Mouse (Mus musculus): Measurements from ENCODE around the gene Actl11. TPM values are rescaled to one million over a fixed set of nuclear protein-coding genes. Genes with fewer than 3 reads are reported as not detected.

The Actl11 gene
- polyA plus RNA-seq, 1 experiment: not detected

GRCm38 (mm10) chr9:107957141-107957540, 28.9 kb downstream of the Actl11 start:
- no peak overlapping the region for H3K4me3 ChIP-seq (replicated peaks; ENCODE audit: insufficient read depth, low read depth, low read length)
- 30% methylated on average over 6 of the region's 6 CpGs for WGBS
- no peaks in the 10 kb centered on the region for H3K27me3 ChIP-seq (ENCODE audit: control insufficient read depth, insufficient read depth, low read length)
- H3K4me1 ChIP-seq (ENCODE audit: control insufficient read depth, insufficient read depth, low read length): no peaks in the 10 kb centered on the region
- TF ChIP-seq POLR2A (IDR thresholded peaks at IDR 0.05; ENCODE audit: borderline replicate concordance, insufficient read depth, low read length): no peak
- H3K27ac ChIP-seq (ENCODE audit: insufficient read depth, low read length): no peak overlapping the region
- DNase-seq: no peak

DNA sequence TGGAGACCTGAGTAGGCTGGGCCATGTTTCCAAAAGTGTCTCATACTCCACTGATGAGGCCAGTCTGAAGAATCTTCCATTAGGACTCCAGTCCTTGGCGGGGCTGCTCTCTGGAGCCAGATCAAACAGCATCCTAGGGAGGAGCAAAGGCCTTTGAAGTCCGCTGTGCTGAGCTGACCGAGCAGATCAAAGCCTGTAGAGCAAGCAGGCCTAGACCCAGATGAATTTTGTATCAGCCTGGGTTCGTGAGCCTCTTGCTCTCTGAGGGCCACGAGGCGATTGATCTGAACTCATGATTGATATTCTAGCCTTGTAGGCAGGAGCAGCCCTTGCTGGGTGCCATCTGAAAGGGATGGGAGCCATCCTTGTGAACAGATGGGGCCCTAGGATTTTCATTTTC, 31.6 kb downstream of the Actl11 start:
- 73% methylated on average over 6 of the region's 6 CpGs for WGBS
- no peak for TF ChIP-seq POLR2A (IDR thresholded peaks at IDR 0.05; ENCODE audit: borderline replicate concordance, insufficient read depth, low read length)
- no peak overlapping the region for H3K27ac ChIP-seq (ENCODE audit: insufficient read depth, low read length)
- no peaks in the 10 kb centered on the region for H3K4me1 ChIP-seq (ENCODE audit: control insufficient read depth, insufficient read depth, low read length)
- no peak for DNase-seq
- no peak overlapping the region for H3K4me3 ChIP-seq (replicated peaks; ENCODE audit: insufficient read depth, low read depth, low read length)
- no peaks in the 10 kb centered on the region for H3K27me3 ChIP-seq (ENCODE audit: control insufficient read depth, insufficient read depth, low read length)

- no peaks in the 10 kb centered on the region for H3K27me3 ChIP-seq (ENCODE audit: control insufficient read depth, insufficient read depth, low read length)
- no peak overlapping the region for H3K27ac ChIP-seq (ENCODE audit: insufficient read depth, low read length)
- H3K4me3 ChIP-seq (replicated peaks; ENCODE audit: insufficient read depth, low read depth, low read length): no peak overlapping the region
- no peaks in the 10 kb centered on the region for H3K4me1 ChIP-seq (ENCODE audit: control insufficient read depth, insufficient read depth, low read length)
- 81% methylated on average over 4 of the region's 4 CpGs for WGBS
- no peak for TF ChIP-seq CTCF (IDR thresholded peaks at IDR 0.05; ENCODE audit: borderline replicate concordance, insufficient read depth, low read depth, low read length)
- no peak for TF ChIP-seq POLR2A (IDR thresholded peaks at IDR 0.05; ENCODE audit: borderline replicate concordance, insufficient read depth, low read length)
- DNase-seq: no peak
Observed at GRCm38 (mm10) chr9:107960928-107961327, 32.7 kb downstream of the Actl11 start.

DNA sequence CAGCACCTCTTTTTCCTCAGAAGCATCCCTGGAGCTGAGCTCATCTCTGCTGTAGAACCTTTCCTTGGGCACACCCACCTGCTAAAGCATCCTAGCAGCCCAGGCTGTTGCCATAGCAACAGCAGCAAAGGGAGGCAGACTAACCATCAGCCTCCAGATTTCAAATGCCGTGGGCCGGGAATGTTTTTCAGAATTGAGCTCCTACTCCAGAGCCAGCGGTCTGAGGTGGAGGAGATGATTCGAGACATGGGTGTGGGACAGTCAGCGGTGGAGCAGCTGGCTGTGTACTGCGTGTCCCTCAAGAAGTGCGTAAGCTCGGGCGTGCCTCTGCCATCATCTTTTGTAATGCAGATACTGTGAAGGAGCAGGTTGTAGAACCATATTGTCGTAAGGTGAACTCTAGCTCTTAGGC, 33.1 kb downstream of the Actl11 start:
- 76% methylated on average over 10 of the region's 10 CpGs for WGBS
- TF ChIP-seq POLR2A (IDR thresholded peaks at IDR 0.05; ENCODE audit: borderline replicate concordance, insufficient read depth, low read length) (no peak), CTCF (IDR thresholded peaks at IDR 0.05; ENCODE audit: borderline replicate concordance, insufficient read depth, low read depth, low read length) (no peak)
- DNase-seq: no peak
- Histone ChIP-seq H3K4me3 (replicated peaks; ENCODE audit: insufficient read depth, low read depth, low read length) (no peak overlapping the region), H3K27ac (ENCODE audit: insufficient read depth, low read length) (no peak overlapping the region), H3K27me3 (ENCODE audit: control insufficient read depth, insufficient read depth, low read length) (no peaks in the 10 kb centered on the region), H3K4me1 (ENCODE audit: control insufficient read depth, insufficient read depth, low read length) (no peaks in the 10 kb centered on the region)

DNA sequence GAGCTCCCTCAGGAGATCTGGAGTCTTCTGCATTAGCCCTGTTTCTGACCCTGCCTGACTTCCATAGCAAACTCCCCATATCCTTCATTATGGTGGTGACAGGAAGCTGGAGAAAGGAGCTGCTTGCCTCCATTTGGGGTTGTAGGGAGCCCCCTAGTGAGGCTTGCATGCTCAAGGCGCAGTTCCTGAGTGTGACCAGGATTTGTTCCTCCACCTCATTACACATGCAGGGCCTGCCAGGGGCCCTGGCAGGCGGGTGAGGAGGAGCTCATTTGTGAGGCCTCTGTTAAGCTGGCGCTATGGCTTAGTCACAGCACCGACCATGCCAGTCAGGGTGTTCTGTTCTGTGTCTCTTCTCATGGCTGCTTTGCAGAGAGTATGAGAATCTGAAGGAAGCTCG, 33.6 kb downstream of the Actl11 start:
- H3K27me3 ChIP-seq (ENCODE audit: control insufficient read depth, insufficient read depth, low read length): no peaks in the 10 kb centered on the region
- WGBS: 40% methylated on average over 5 of the region's 5 CpGs
- DNase-seq: no peak
- no peaks in the 10 kb centered on the region for H3K4me1 ChIP-seq (ENCODE audit: control insufficient read depth, insufficient read depth, low read length)
- TF ChIP-seq POLR2A (IDR thresholded peaks at IDR 0.05; ENCODE audit: borderline replicate concordance, insufficient read depth, low read length) (no peak), CTCF (IDR thresholded peaks at IDR 0.05; ENCODE audit: borderline replicate concordance, insufficient read depth, low read depth, low read length) (no peak)
- no peak overlapping the region for H3K4me3 ChIP-seq (replicated peaks; ENCODE audit: insufficient read depth, low read depth, low read length)
- H3K27ac ChIP-seq (ENCODE audit: insufficient read depth, low read length): no peak overlapping the region

DNA sequence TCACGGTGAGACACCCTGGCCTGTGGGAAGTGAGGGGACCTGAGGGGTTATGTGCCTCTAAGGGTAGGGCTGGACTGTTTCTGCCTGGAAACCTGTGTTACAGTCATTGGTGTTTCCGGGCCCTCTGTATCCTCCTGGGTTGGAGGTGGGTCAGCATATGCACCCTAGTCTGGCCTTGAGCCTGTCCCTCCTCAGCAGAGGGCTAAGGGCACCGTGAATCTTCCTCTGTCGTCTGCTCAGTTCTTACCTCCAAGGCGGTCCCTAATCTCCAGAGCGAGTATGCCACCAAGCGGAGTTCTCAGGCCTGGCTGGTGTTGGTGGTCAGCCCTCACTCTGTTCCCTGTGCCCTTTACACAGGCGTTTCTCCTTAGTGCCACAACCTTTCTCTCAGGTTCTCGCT, 34.6 kb downstream of the Actl11 start:
- H3K27ac ChIP-seq (ENCODE audit: insufficient read depth, low read length): no peak overlapping the region
- no peaks in the 10 kb centered on the region for H3K4me1 ChIP-seq (ENCODE audit: control insufficient read depth, insufficient read depth, low read length)
- no peak for DNase-seq
- no peaks in the 10 kb centered on the region for H3K27me3 ChIP-seq (ENCODE audit: control insufficient read depth, insufficient read depth, low read length)
- 93% methylated on average over 9 of the region's 9 CpGs for WGBS
- no peak overlapping the region for H3K4me3 ChIP-seq (replicated peaks; ENCODE audit: insufficient read depth, low read depth, low read length)
- TF ChIP-seq CTCF (IDR thresholded peaks at IDR 0.05; ENCODE audit: borderline replicate concordance, insufficient read depth, low read depth, low read length): no peak
- TF ChIP-seq POLR2A (IDR thresholded peaks at IDR 0.05; ENCODE audit: borderline replicate concordance, insufficient read depth, low read length): no peak

DNA sequence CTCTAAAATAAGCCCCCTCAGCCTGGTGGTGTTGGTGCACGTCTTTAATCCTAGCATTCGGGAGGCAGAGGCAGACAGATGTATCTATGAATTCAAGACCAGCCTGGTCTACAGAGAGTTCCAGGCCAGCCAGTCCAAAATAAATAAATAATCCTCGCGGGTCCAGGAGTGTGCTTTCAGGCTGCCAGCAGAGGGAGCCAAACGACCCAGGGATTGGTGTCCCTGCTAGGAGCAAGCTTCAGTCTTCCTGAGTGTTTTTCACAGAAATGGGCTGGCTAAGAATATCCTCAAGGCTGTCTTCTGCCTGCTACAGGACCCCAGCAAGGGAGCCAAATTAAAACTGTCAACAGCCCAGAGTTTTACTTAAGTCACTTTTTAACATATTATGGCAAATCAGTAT, 35.4 kb downstream of the Actl11 start:
- Histone ChIP-seq H3K4me3 (replicated peaks; ENCODE audit: insufficient read depth, low read depth, low read length) (no peak overlapping the region), H3K4me1 (ENCODE audit: control insufficient read depth, insufficient read depth, low read length) (no peaks in the 10 kb centered on the region), H3K27me3 (ENCODE audit: control insufficient read depth, insufficient read depth, low read length) (no peaks in the 10 kb centered on the region), H3K27ac (ENCODE audit: insufficient read depth, low read length) (no peak overlapping the region)
- TF ChIP-seq POLR2A (IDR thresholded peaks at IDR 0.05; ENCODE audit: borderline replicate concordance, insufficient read depth, low read length): no peak
- TF ChIP-seq CTCF (IDR thresholded peaks at IDR 0.05; ENCODE audit: borderline replicate concordance, insufficient read depth, low read depth, low read length): peak; percentile 97
- peak; percentile 78 to 79 for DNase-seq
- WGBS: 20% methylated on average over 5 of the region's 5 CpGs

GRCm38 (mm10) chr9:107964681-107965080, 36.4 kb downstream of the Actl11 start:
- Histone ChIP-seq H3K27ac (ENCODE audit: insufficient read depth, low read length) (no peak overlapping the region), H3K4me3 (replicated peaks; ENCODE audit: insufficient read depth, low read depth, low read length) (no peak overlapping the region), H3K27me3 (ENCODE audit: control insufficient read depth, insufficient read depth, low read length) (no peaks in the 10 kb centered on the region), H3K4me1 (ENCODE audit: control insufficient read depth, insufficient read depth, low read length) (no peaks in the 10 kb centered on the region)
- DNase-seq: no peak
- 89% methylated on average over 9 of the region's 9 CpGs for WGBS
- TF ChIP-seq POLR2A (IDR thresholded peaks at IDR 0.05; ENCODE audit: borderline replicate concordance, insufficient read depth, low read length): no peak
- TF ChIP-seq CTCF (IDR thresholded peaks at IDR 0.05; ENCODE audit: borderline replicate concordance, insufficient read depth, low read depth, low read length): no peak

GRCm38 (mm10) chr9:107966676-107967075, 38.4 kb downstream of the Actl11 start:
- H3K4me1 ChIP-seq (ENCODE audit: control insufficient read depth, insufficient read depth, low read length): no peaks in the 10 kb centered on the region
- no peaks in the 10 kb centered on the region for H3K27me3 ChIP-seq (ENCODE audit: control insufficient read depth, insufficient read depth, low read length)
- H3K4me3 ChIP-seq (replicated peaks; ENCODE audit: insufficient read depth, low read depth, low read length): no peak overlapping the region
- no peak overlapping the region for H3K27ac ChIP-seq (ENCODE audit: insufficient read depth, low read length)
- WGBS: 94% methylated on average over 10 of the region's 10 CpGs
- TF ChIP-seq POLR2A (IDR thresholded peaks at IDR 0.05; ENCODE audit: borderline replicate concordance, insufficient read depth, low read length) (no peak), CTCF (IDR thresholded peaks at IDR 0.05; ENCODE audit: borderline replicate concordance, insufficient read depth, low read depth, low read length) (no peak)
- no peak for DNase-seq
